11 mouse cellular contexts compared by ENCODE assay signal in genomic region chr6:16956771-16957435, GRCm38 (mm10). TPM values are rescaled to one million over a fixed set of nuclear protein-coding genes. Genes with fewer than 3 reads are reported as not detected.
DNase-seq lines count a peak whose midpoint lies in the region.
"Had no signal": no experiment of that assay in that cellular context is flagged by ENCODE, and none has a peak within 500 bp of the region (broad histone marks: within the 10 kb centered on the region; RNA-seq: fewer than 3 reads in every experiment).

No protein-coding gene starts in this region.

- DNase-seq in frontal cortex, adult 2 months (ENCODE audit: extremely low spot score in 1 of 2, low spot score in 1 of 2) = peak; percentile 12 to 40
- no peak for DNase-seq in frontal cortex, postnatal 14 days (ENCODE audit: low spot score in 2 of 2)
- DNase-seq in right cerebral cortex, adult 2 months (ENCODE audit: low spot score in 2 of 2) = peak; percentile 37 to 45
- DNase-seq in right cerebral cortex, postnatal 14 days = no peak
- peak; percentile 10 to 13 for DNase-seq in left cerebral cortex, postnatal 36 days (ENCODE audit: low spot score in 2 of 2)
- DNase-seq in gastrocnemius, adult 18-20 months (ENCODE audit: low spot score) = no peak
- DNase-seq in thymus, adult 18-20 months = no peak
- DNase-seq in urinary bladder, adult 2 months (ENCODE audit: low spot score) = no peak
- DNase-seq: heart, postnatal 10 days; kidney, postnatal 4 days had no signal

- intact Hi-C loops in left cerebral cortex, postnatal 36 days (cut with DNase I) = no loop called here

RNA-seq across cellular contexts. Expression of gene Tfec, which starts 58.7 kb away (rescaled TPM):
- polyA plus RNA-seq in frontal cortex, adult 2 months (2012; rRNA removed) = 0.14 TPM in 1 of 2 replicates, not detected in the other
- not detected for total RNA-seq in left cerebral cortex, postnatal 36 days (2021)
- not detected for total RNA-seq in gastrocnemius, adult 18-20 months (2021)
- polyA plus RNA-seq in urinary bladder, adult 2 months (2012; rRNA removed) = 2.2 and 3.0 TPM in 2 replicates
- polyA plus RNA-seq: Patski had no signal

Comparison
In these comparisons a context has a peak if more than half of its experiments do, and no peak if none do; other contexts are left out.
1. DNase-seq: peak in frontal cortex, adult 2 months (2 of 2), right cerebral cortex, adult 2 months (2 of 2) and left cerebral cortex, postnatal 36 days (2 of 2); none in frontal cortex, postnatal 14 days (0 of 2), right cerebral cortex, postnatal 14 days (single experiment), gastrocnemius, adult 18-20 months (single experiment), thymus, adult 18-20 months (0 of 2) and urinary bladder, adult 2 months (single experiment).